Mouse (Mus musculus) MEL (cell line): Measurements from ENCODE around the gene 4930402F06Rik. TPM values are rescaled to one million over a fixed set of nuclear protein-coding genes. Genes with fewer than 3 reads are reported as not detected.

Source experiments
- DNase-seq: peaks from one replicate; pipeline ENCODE4 v3.0.0; 2011; ENCODE audit warnings: low read depth, low spot score
- H3K27ac ChIP-seq: 2 replicates; pipeline ENCODE4 v1.5.1; 2012; ENCODE audit warnings: low read depth, mild to moderate bottlenecking, control low read depth, low read length, moderate library complexity; ENCODE audit not compliant: control insufficient read depth
- H3K27me3 ChIP-seq, 2 experiments: fragments of 150-350 bp in 1 of 2; sonication (generic) in 1 of 2; 2 replicates each; pipeline ENCODE4 v1.6.1; 2012; ENCODE audit warnings: low read length in 2 of 2, mild to moderate bottlenecking in 2 of 2, improper control_type of control experiment in 1 of 2, moderate library complexity in 1 of 2; ENCODE audit not compliant: insufficient read depth in 2 of 2, control insufficient read depth in 1 of 2
- H3K36me3 ChIP-seq, 2 experiments: 2 replicates each; pipeline ENCODE4 v1.6.1; 2012 to 2014; ENCODE audit warnings: low read length in 2 of 2, improper control_type of control experiment in 1 of 2, inconsistent platforms in 1 of 2, mild to moderate bottlenecking in 1 of 2; ENCODE audit not compliant: insufficient read depth in 2 of 2, control insufficient read depth in 1 of 2
- H3K4me1 ChIP-seq, 2 experiments: fragments of 150-350 bp in 1 of 2; sonication (generic) in 1 of 2; 2 replicates each; pipeline ENCODE4 v1.6.1; 2012; ENCODE audit warnings: low read length in 2 of 2, improper control_type of control experiment in 1 of 2, mild to moderate bottlenecking in 1 of 2; ENCODE audit not compliant: insufficient read depth in 2 of 2, control insufficient read depth in 1 of 2
- H3K4me3 ChIP-seq, 2 experiments: fragments of 150-350 bp in 1 of 2; sonication (generic) in 1 of 2; 2 replicates each; pipeline ENCODE4 v1.5.1; 2012; ENCODE audit warnings: low read depth in 2 of 2, low read length in 2 of 2, mild to moderate bottlenecking in 2 of 2, moderate library complexity in 2 of 2, control low read depth in 1 of 2, improper control_type of control experiment in 1 of 2; ENCODE audit not compliant: control insufficient read depth in 1 of 2, insufficient read depth in 1 of 2
- H3K79me2 ChIP-seq: 2 replicates; pipeline ENCODE4 v1.6.1; 2012; ENCODE audit warnings: mild to moderate bottlenecking, low read length, moderate library complexity; ENCODE audit not compliant: control insufficient read depth, poor library complexity, insufficient read depth
- H3K9ac ChIP-seq: 2 replicates; pipeline ENCODE4 v1.6.1; 2012; ENCODE audit warnings: low read depth, mild to moderate bottlenecking, control low read depth, low read length, moderate library complexity; ENCODE audit not compliant: control insufficient read depth, poor library complexity, severe bottlenecking
- H3K9me3 ChIP-seq: fragments of 150-350 bp; sonication (generic); replicated peaks from 2 replicates; pipeline ENCODE4 v1.6.1; 2012; ENCODE audit warnings: mild to moderate bottlenecking, low read length, improper control_type of control experiment, moderate library complexity; ENCODE audit not compliant: insufficient read depth
- BHLHE40 ChIP-seq: IDR thresholded peaks from 2 replicates; pipeline ENCODE4 v1.6.1; 2012; ENCODE audit warnings: low read depth, mild to moderate bottlenecking, inconsistent platforms, low read length, improper control_type of control experiment, borderline replicate concordance
- CHD1 ChIP-seq: IDR thresholded peaks from 2 replicates; pipeline ENCODE4 v1.6.1; 2012; ENCODE audit warnings: low read depth, mild to moderate bottlenecking, inconsistent platforms, low read length, improper control_type of control experiment
- CHD2 ChIP-seq: IDR thresholded peaks from 2 replicates; pipeline ENCODE4 v1.6.1; 2011; ENCODE audit warnings: low read length, improper control_type of control experiment
- E2F4 ChIP-seq: IDR thresholded peaks from 2 replicates; pipeline ENCODE4 v1.6.1; 2011; ENCODE audit warnings: low read depth, low read length, improper control_type of control experiment, borderline replicate concordance
- EP300 ChIP-seq, 2 experiments: IDR thresholded peaks; 2 replicates each; pipeline ENCODE4 v1.6.1; 2011; ENCODE audit warnings: improper control_type of control experiment in 2 of 2, low read length in 2 of 2, low read depth in 1 of 2, mild to moderate bottlenecking in 1 of 2
- ETS1 ChIP-seq: IDR thresholded peaks from 2 replicates; pipeline ENCODE4 v1.6.1; 2012; ENCODE audit warnings: low read depth, mild to moderate bottlenecking, inconsistent platforms, low read length, improper control_type of control experiment, moderate library complexity
- KAT2A ChIP-seq: conservative IDR thresholded peaks from 2 replicates; pipeline ENCODE4 v1.6.1; 2012; ENCODE audit warnings: low read depth, low read length, improper control_type of control experiment, inconsistent platforms
- MEF2A ChIP-seq: IDR thresholded peaks from 2 replicates; pipeline ENCODE4 v1.6.1; 2014; ENCODE audit warnings: low read depth, mild to moderate bottlenecking, inconsistent platforms, low read length, improper control_type of control experiment; ENCODE audit not compliant: poor library complexity, insufficient replicate concordance, severe bottlenecking; ENCODE audit errors: extremely low read depth
- MXI1 ChIP-seq: IDR thresholded peaks from 2 replicates; pipeline ENCODE4 v1.6.1; 2011; ENCODE audit warnings: mild to moderate bottlenecking, low read depth, low read length, improper control_type of control experiment
- MYC ChIP-seq: IDR thresholded peaks from 2 replicates; pipeline ENCODE4 v1.6.1; 2011; ENCODE audit warnings: low read depth, mild to moderate bottlenecking, low read length, improper control_type of control experiment, moderate library complexity
- POLR2A ChIP-seq, 2 experiments: IDR thresholded peaks; 2 replicates each; pipeline ENCODE4 v1.6.1; 2011 to 2012; ENCODE audit warnings: low read length in 2 of 2, mild to moderate bottlenecking in 2 of 2, control low read depth in 1 of 2, improper control_type of control experiment in 1 of 2, low read depth in 1 of 2, moderate library complexity in 1 of 2; ENCODE audit not compliant: control insufficient read depth in 1 of 2, insufficient read depth in 1 of 2, poor library complexity in 1 of 2
- RAD21 ChIP-seq: IDR thresholded peaks from 2 replicates; pipeline ENCODE4 v1.6.1; 2011; ENCODE audit warnings: mild to moderate bottlenecking, low read depth, low read length, improper control_type of control experiment
- RCOR1 ChIP-seq: IDR thresholded peaks from 2 replicates; pipeline ENCODE4 v1.6.1; 2012; ENCODE audit warnings: low read depth, mild to moderate bottlenecking, inconsistent platforms, low read length, improper control_type of control experiment
- SIN3A ChIP-seq: IDR thresholded peaks from 2 replicates; pipeline ENCODE4 v1.6.1; 2012; ENCODE audit warnings: low read length, improper control_type of control experiment, inconsistent platforms
- TCF12 ChIP-seq: IDR thresholded peaks from 2 replicates; pipeline ENCODE4 v1.6.1; 2014; ENCODE audit warnings: low read depth, mild to moderate bottlenecking, inconsistent platforms, low read length, improper control_type of control experiment, moderate library complexity
- UBTF ChIP-seq: IDR thresholded peaks from 2 replicates; pipeline ENCODE4 v1.6.1; 2012; ENCODE audit warnings: low read depth, mild to moderate bottlenecking, inconsistent platforms, low read length, improper control_type of control experiment, moderate library complexity, borderline replicate concordance; ENCODE audit not compliant: insufficient read depth
- USF2 ChIP-seq, 2 experiments: IDR thresholded peaks; 2 replicates each; pipeline ENCODE4 v1.6.1; 2011 to 2012; ENCODE audit warnings: improper control_type of control experiment in 2 of 2, low read length in 2 of 2, borderline replicate concordance in 1 of 2, inconsistent platforms in 1 of 2, low read depth in 1 of 2, mild to moderate bottlenecking in 1 of 2; ENCODE audit not compliant: insufficient read depth in 1 of 2
- ZC3H11A ChIP-seq: IDR thresholded peaks from 2 replicates; pipeline ENCODE4 v1.6.1; 2012; ENCODE audit warnings: low read depth, mild to moderate bottlenecking, inconsistent platforms, low read length, improper control_type of control experiment
- ZKSCAN1 ChIP-seq: IDR thresholded peaks from 2 replicates; pipeline ENCODE4 v1.6.1; 2012; ENCODE audit warnings: low read depth, mild to moderate bottlenecking, inconsistent platforms, low read length, improper control_type of control experiment, moderate library complexity
- polyA plus RNA-seq, 2 experiments: library from polyadenylated mRNA; stranded (reverse) in 1 of 2; unstranded in 1 of 2; fragments of >175 nt in 1 of 2; fragments of >200 nt in 1 of 2; gene quantifications; 2 replicates each; pipeline versions ENCODE4 v1.2.1 to v1.2.4; 2012; ENCODE audit warnings: low replicate concordance in 2 of 2, low read depth in 1 of 2; ENCODE audit not compliant: insufficient read length in 2 of 2, insufficient read depth in 1 of 2, missing spikeins in 1 of 2
- total RNA-seq: library from RNA; depleted of rRNA; stranded (reverse); fragments of 300-350 nt; gene quantifications from 2 replicates; pipeline ENCODE4 v1.2.3, GENCODE M21; 2012

4930402F06Rik gene
- total and polyA plus RNA-seq, 3 experiments: not detected

DNA sequence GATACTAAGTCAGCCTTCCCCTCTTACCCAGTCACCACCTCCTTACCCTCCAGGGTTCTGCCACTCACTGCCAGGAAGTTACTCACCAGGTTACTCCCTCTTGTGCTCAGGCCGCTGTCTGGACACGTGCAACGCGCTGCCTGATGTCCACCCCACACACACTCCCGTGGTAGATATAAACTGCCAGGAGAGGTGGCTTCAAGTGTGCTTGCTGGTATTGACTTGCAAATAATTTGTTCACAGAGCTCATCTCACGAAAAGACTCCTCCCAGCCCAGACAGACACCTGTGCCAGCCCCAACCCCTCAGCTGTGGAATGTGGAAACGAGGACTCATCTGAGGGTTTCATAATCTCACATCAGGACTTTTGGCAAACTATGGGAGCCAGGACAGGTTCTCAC is 48.6 kb upstream of the 4930402F06Rik start:
- TF ChIP-seq MXI1 (no peak), ZC3H11A (no peak), ETS1 (no peak), BHLHE40 (no peak)
- Histone ChIP-seq H3K9me3 (no peaks in the 10 kb centered on the region), H3K79me2 (peaks cover 5% of the 10 kb centered on the region), H3K27me3 (no peaks in the 10 kb centered on the region), H3K36me3 (peaks cover 0 to 10% of the 10 kb centered on the region in 2 experiments; a peak in 2 of 4 replicates), H3K4me1 (peaks cover 2 to 10% of the 10 kb centered on the region in 2 experiments; a peak in 3 of 4 replicates), H3K9ac (no peak overlapping the region), H3K4me3 (no peak overlapping the region), H3K27ac (no peak overlapping the region)
- no peak for DNase-seq

GRCm38 (mm10) chr2:35444764-35445262 is 47.8 kb upstream of the 4930402F06Rik start:
- no peak overlapping the region for H3K4me3 ChIP-seq

DNA sequence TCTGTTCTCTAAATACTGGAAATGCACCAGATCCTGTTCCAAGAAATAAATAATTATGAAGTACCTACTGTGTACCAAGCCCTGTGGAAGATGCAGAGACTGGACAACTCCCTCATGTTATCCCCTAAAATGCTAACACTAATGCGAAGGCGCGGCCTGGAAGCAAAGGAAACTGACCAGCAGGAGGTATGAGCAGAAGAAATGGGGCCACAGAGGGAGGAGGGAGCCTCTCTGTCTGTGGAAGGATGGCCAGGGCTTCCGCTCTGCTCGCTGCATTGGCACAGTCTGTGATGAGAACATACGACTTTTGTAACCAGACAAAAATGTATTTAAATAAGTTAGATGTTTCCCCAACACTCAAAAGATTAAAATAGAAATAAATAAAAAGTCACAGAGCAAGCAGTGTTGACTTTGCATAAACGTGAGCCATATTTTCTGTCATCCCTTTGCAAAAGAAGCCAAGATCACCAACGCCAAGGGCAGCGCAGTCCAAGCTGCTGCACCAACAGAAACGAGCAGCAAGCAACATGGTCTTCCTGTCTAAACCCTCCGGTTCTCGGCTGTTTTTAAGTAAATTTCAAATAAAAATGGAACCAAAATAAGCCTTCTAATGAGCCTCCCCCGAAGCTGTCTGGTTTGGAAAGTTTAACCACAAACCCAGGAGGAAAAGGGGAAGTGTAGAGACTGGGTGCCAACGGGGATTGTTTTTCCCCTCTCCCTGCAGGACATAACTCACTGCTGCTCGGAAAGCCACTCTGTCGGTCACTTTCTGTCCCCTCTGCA is 47.2 kb upstream of the 4930402F06Rik start:
- Histone ChIP-seq H3K27ac (no peak overlapping the region), H3K4me3 (no peak overlapping the region), H3K27me3 (no peaks in the 10 kb centered on the region), H3K4me1 (peaks cover 2 to 8% of the 10 kb centered on the region in 2 experiments; a peak in 3 of 4 replicates), H3K9me3 (no peaks in the 10 kb centered on the region), H3K9ac (no peak overlapping the region), H3K79me2 (peaks cover 4% of the 10 kb centered on the region), H3K36me3 (peaks cover 0 to 8% of the 10 kb centered on the region in 2 experiments; a peak in 2 of 4 replicates)
- peak in 1 of 2 experiments; percentile 44; a peak in 1 of 4 replicates for TF ChIP-seq EP300 (IDR thresholded peaks at IDR 0.05; ENCODE audit: low read depth in 1 of 2, low read length in 2 of 2)
- peak; percentile 48; the same call in 1 of the 2 replicates for TF ChIP-seq RCOR1
- TF ChIP-seq POLR2A (IDR thresholded peaks at IDR 0.05; ENCODE audit: control insufficient read depth in 1 of 2, insufficient read depth in 1 of 2, low read depth in 1 of 2, low read length in 2 of 2, poor library complexity in 1 of 2): no peak
- DNase-seq: peak; percentile 63

More at GRCm38 (mm10) chr2:35444764-35445262, 47.8 kb upstream of the 4930402F06Rik start:
- Histone ChIP-seq H3K36me3 (peaks cover 0 to 8% of the 10 kb centered on the region in 2 experiments; a peak in 2 of 4 replicates), H3K79me2 (peaks cover 5% of the 10 kb centered on the region), H3K4me1 (peaks cover 2 to 8% of the 10 kb centered on the region in 2 experiments; a peak in 3 of 4 replicates), H3K9ac (no peak overlapping the region), H3K27ac (no peak overlapping the region), H3K9me3 (no peaks in the 10 kb centered on the region), H3K27me3 (no peaks in the 10 kb centered on the region)
- DNase-seq: no peak
- no peak for TF ChIP-seq SIN3A
- no peak for TF ChIP-seq MYC
- no peak for TF ChIP-seq CHD2
- no peak for TF ChIP-seq USF2 (IDR thresholded peaks at IDR 0.05; ENCODE audit: borderline replicate concordance in 1 of 2, insufficient read depth in 1 of 2, low read depth in 1 of 2, low read length in 2 of 2)
- no peak for TF ChIP-seq KAT2A
- no peak for TF ChIP-seq POLR2A (IDR thresholded peaks at IDR 0.05; ENCODE audit: control insufficient read depth in 1 of 2, insufficient read depth in 1 of 2, low read depth in 1 of 2, low read length in 2 of 2, poor library complexity in 1 of 2)
- no peak for TF ChIP-seq MXI1
- TF ChIP-seq UBTF: no peak
- TF ChIP-seq CHD1: no peak
- TF ChIP-seq RCOR1: no peak
- TF ChIP-seq ZKSCAN1: no peak
- no peak for TF ChIP-seq RAD21
- no peak for TF ChIP-seq TCF12
- no peak for TF ChIP-seq MEF2A
- TF ChIP-seq EP300 (IDR thresholded peaks at IDR 0.05; ENCODE audit: low read depth in 1 of 2, low read length in 2 of 2): no peak
- no peak for TF ChIP-seq E2F4
